Mouse (Mus musculus): ENCODE data around the gene Bbip1. TPM values are rescaled to one million over a fixed set of nuclear protein-coding genes. Genes with fewer than 3 reads are reported as not detected.
A peak's percentile ranks its signal among the peaks of the same experiment; 100 is the strongest.
"Not testable (repeated sequence)": the region's sequence is repeated elsewhere in the genome, so short reads cannot be mapped to it uniquely, and the experiment has no call there.

The Bbip1 gene
- total RNA-seq (2021) = 10 to 100 TPM; 27.7 to 28.8 TPM
- long read RNA-seq, experiment 1, transcript Bbip1-206 (4 exons, 662 nt) = major isoform, 14 of 26 reads
- long read RNA-seq, experiment 1, partial matches to known transcripts = 7 of 26 reads
- long read RNA-seq, experiment 1, other reads (novel, unspliced or antisense) = 3 of 26 reads
- long read RNA-seq, experiment 2, transcript Bbip1-206 (4 exons, 662 nt) = major isoform, 12 of 35 reads
- long read RNA-seq, experiment 2, partial matches to known transcripts = 12 of 35 reads
- long read RNA-seq, experiment 2, other reads (novel, unspliced or antisense) = 4 of 35 reads

DNA sequence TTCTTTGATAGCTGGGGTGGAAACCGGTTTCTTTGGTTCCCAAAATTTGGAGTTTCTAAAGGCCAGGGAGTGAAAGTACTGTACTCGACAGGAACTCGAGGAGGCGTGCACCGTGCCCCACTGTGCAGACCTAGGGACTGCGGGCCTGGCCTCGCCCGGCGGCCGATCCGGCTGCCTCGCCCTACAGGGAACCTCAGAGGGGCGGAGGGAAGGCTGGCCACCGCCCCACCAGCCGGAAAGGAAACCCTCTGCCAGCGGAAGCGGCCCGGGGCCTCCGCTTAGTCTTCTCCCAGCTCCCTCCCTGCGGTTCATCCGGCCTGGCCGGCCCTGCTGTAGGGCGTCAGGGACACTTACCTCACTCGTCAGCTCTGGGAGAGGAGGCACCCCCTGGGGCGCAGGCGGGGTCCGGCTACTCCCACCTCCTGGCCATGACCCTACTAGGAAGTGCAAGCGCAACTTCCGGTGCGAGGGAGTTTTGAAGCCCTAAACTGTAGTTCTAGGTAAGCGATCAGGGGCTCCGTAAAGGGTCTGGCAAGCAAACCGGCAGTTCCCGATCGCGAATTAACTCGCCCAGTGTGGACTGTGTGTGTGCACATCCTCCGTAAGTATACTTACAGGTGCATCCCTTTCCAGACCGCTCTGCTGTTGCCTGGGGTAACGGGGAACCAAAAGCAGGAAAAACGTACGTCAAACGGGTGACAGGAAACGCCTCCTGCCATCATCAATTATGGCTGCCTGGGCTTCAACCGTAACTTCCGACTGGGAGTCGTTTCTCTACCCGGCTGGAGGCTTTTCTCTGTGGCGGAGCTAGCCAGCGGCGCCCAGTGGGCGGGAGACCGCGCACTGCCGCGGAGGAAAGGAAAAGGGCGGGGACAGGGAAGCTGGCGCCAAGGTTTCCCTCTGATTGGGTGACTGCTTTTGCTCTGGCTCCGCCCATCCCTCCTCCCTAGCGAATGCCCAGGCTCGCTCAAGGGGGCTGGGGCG lies at the start of gene Bbip1, which contains the start of gene Shoc2:
Gene Bbip1, minus strand, starts transcription at position 826 of the 984 bp plus-strand sequence.
Gene Shoc2, plus strand, starts transcription at position 505 of the 984 bp plus-strand sequence.
- peak; percentile 83 to 94 for DNase-seq (ENCODE audit: low spot score in 2 of 2)

DNA sequence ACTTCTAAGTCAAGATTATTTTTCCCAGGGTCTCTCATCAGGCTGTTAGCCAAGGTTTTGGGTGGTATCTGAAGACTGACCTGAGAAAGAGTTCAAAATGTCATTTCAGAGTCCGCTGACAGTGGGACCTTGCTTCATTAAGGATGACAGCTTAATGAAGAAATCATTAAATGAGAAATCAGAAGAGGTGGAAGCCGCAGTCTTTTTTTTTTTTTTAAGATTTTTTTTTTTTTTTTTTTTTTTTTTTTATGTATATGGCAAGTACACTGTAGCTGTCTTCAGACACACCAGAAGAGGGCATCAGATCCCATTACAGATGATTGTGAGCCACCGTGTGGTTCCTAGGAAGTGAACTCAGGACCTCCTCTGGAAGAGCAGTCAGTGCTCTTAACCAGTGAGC lies 49.4 kb upstream of the Bbip1 start:
- DNase-seq (ENCODE audit: low spot score in 2 of 2) = no peak

DNA sequence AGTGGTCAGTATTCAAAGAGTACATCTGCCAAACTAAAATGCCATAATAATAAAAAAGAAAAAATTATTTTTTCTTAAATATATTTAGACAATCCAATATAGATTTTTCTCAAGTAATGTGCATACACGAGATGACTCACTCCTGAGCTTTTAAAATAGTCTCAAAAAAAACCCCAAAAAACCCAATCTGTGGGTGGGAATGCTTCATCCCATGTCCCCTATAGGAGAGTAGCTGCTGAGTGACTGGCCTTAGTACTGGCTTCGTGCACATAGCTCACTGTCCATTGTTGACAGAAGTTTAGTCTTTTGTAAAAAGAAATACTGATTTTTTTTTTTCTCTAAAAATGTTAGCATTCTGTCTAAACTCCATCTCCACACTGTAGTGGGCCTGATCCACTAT lies 46.1 kb upstream of the Bbip1 start:
- DNase-seq (ENCODE audit: low spot score in 2 of 2) = no peak

DNA sequence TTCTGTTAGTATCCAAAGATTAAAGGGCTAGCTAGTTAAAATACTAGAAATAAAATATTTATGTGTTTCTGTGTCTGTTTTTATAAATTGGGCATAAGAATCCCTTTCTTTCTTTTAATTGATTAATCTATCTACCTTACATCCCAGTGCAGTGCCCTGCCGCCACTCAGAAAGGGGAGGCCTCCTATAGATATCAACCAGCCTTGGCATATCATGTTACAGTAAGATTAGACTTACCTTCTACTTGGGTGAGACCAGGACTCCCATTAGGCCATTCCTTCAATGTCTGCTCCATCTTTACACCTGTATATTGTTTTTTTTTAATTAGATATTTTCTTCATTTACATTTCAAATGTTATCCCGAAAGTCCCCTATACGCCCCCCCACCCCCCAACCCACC lies 40.2 kb upstream of the Bbip1 start:
- DNase-seq (ENCODE audit: low spot score in 2 of 2) = no peak

DNA sequence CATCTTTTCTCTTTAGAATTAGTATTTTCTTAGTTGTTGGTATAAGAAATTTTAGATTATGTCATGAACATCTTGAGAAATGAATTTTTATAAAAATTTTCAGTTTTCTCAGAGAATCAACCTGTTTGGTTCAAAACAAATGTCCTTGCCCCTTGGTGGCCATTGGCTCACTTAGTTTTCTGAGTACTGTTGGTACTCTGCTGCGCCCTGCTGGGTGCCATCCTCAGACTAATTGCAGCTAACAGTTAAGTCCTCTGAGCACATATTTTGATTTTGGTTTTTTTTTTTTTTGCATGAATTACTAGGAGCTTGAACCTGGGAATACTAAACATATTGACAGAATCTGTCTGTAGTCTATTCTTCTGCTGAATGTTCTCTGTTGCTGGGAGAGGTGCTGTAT lies 38.9 kb upstream of the Bbip1 start:
- no peak for DNase-seq (ENCODE audit: low spot score in 2 of 2)

DNA sequence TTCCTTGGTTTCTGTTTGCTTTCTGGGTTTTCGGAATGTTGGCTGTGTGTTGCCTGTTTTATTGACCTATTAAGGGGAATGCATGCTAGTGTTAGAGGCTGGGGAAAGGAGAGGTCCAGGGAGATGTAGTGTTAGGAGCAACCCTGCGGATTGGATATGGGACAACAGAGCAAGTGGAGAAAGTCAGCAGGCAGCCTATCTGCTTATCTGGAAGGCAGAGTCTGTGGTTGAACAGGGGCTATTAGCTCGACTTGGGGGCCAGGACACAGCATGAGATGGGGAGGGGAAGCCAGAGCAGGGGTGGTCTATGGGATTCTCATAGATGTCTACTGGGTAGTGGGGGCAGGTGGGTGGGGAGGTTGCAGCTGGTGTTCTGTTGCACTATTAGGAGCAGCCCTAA lies 37.6 kb upstream of the Bbip1 start:
- DNase-seq (ENCODE audit: low spot score in 2 of 2) = no peak

DNA sequence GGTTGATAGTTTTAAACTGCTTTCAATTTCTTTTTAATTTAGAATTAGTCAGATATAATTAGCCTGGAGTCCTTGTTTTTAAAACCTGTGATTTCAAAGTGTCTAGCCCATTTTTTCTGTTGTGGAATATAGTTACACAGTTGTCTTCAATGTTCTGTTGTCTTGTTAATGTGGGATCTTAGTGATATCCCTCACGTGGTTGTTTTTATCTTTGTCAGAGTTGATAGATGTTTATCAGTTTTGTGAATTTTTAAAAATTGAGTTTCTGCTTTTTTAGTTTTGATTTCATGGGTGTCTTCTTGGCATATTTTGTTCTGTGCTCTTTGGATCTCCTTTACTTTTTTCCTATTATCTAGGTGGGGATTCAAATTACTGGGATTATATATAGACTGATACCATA lies 29.2 kb upstream of the Bbip1 start:
- no peak for DNase-seq (ENCODE audit: low spot score in 2 of 2)

DNA sequence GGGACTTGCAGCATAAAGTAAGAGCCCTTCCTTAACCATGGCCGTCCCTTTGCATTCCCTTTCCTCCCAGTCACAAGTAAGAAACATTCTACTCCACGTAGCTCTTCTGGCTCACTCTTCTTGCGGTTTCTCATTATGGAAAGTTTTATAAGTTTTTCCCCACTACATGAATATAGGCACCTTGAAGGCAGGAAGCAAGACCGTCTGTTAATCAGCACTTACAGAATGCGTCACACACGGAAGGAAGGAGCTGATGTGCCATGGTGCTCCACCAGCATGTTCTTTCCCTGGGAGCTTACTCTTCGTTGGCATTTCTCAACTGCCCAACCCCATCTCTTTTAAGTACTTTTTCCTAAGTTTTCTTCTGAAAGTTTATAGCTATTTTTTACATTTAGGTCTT lies 27.5 kb upstream of the Bbip1 start:
- no peak for DNase-seq (ENCODE audit: low spot score in 2 of 2)

DNA sequence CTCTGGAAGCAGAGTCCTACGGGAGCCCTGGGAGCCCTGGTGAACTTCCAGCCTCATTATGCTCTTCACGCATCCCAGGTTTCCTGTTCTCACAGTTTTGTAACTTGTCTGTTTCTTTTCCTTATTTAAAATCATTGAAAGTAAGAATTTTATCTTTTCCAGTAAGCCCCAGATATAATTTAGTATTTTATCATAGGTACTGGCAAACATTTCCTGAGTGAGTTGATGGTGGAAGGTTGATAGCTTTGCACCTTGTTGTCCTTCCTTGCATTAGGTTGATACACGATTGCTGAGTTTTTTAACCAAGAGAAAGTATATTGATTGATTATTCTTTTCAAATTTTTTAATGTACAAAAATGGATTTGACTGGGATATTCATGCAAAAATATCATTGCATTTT lies 24.8 kb upstream of the Bbip1 start:
- DNase-seq (ENCODE audit: low spot score in 2 of 2) = no peak

DNA sequence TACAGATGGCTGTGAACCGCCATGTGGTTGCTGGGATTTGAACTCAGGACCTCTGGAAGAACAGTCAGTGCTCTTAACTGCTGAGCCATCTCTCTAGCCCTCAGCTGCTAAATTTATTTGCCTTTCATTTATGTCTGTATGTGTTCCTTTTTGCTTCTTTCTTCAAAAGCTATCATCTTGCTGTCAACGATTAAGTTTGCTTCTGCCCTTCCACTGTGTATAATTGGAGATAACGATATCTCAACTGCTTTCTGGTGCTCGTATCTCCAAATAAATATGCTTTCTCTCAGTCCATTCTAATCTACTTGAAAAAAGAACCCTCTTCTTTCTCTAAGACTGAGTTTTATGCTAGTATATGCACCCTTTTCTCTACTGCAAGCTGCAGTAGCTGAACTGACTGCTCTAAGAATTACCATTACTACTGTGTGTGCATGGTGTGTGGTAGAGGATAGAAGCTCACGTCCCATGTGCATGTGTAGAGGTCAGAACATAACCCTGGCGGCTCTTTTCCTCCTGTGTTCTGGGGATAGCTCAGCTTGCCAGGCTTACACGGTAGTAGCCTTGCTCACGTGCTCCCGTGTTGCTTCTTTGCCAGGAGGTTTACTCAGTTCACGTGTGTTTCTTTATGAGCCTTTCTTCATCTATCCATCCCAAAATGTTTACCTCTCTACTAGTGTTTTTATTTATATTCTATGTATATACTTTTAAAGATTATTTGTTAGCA lies 20.6 kb upstream of the Bbip1 start:
- no peak for DNase-seq (ENCODE audit: low spot score in 2 of 2)

DNA sequence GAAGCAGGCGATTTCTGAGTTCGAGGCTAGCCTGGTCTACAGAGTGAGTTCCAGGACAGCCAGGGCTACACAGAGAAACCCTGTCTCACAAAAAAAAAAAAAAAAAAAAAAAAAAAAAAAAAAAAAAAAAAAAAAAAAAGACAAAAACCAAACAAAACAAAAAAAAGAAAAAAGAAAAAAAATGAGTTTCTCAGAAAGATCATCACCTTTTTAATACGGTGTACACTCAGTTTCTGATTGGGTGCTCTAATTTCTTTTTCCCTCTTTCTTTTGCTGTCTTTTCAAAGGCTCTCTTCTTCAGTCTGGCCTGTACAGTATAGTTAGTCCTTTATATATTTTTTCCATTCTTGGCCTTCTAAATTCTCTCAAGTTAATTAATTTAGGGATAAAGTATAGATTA lies 19.9 kb upstream of the Bbip1 start:
- not testable (repeated sequence) for DNase-seq (ENCODE audit: low spot score in 2 of 2)

DNA sequence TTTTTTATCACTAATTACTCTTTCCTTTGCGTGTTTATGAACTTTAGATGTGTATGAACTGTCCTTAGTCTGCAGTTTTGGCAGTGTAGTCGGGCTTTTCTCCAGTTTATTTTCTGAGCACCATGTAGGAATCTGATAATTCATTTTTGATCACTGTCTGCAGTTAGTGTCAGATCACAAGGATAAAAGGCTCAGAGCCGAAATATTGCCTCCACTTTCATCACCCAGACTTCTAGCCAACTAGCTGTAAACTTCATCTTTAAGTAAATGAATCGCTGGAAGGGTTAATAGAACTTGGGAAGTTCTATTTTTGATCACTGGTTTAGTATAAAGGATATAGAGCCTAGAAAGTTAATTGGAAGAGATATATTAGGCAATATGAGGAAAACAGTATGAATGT lies 18.1 kb upstream of the Bbip1 start:
- DNase-seq (ENCODE audit: low spot score in 2 of 2) = no peak

DNA sequence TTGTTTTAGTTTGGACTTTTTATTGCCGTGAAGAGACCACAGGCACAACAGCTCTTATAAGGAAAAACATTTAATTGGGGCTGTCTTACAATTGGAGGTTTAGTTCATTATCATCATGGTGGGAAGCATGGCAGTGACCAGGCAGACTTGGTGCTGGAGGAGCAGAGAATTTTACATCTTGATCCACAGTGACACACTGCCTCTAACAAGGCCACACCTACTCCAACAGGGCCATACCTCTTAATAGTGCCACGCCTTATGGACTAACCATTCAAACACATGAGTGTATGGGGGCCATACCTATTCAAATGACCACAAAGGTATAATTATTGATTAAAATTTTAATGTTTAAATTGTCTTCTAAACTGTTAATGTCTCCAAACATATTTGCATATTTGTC lies 13.1 kb upstream of the Bbip1 start:
- no peak for DNase-seq (ENCODE audit: low spot score in 2 of 2)

DNA sequence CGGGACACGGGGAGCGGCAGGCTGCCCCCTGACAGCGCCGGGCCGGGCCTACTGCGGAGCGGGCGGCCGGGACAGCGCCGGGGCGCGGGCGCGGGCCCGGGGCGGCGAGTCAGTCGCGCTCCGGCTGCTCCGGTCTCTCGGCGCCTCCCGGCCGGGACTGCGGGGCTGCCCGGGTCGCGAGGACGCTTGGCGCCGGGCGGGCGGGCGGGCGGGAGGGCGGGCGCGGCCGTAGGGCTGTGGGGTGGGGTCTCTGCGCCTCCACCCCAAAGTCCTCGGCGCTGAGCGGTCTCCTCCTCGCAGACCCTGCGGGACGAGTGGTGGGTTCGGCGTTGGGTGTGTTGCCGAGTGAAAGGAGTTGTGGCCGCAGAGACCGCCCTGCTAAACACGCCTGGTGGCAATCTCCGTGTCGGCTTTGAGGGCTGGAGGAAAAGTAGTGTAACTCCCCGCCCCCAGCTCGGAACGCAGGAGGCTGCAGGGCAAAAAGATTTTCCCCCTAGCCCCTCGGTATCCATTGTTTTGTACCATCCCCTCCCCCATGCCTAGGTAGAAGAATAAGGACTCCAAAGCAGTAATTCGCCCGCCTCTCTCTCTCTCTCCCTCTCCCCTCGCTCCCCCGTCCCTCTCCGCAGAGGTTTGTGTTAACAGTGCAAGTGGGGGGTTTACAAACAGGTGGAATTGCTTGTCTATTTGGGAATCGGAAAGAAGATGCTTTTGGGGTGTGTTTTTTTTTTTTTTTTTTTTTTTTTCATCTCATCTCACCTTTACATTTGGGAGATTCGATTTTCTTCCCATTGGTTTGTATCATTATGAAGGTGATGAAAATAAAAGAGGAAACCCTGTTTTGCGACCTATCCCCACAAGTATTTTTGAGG lies 980 bp upstream of the Bbip1 start:
- DNase-seq (ENCODE audit: low spot score in 2 of 2) = peak; percentile 17 to 18

DNA sequence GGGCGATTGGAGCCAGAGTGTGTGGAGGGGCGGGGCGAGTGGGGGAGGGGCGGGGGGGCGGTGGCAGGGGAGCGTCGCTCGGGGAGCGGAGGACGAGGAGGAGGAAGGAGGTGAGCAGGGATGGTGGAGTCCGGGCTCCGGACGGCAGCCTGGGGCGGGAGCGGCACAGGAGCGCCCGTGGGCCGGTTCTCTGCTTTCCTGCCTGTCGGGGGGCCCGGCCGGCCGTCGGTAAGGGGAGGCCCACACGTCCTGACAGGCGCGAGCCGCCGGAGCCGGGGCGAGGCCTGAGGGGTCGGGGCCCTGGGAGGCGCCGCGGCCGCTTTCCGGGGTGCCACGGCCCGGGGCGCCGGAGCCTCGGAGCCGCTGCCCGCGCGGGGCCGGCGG lies 351 bp upstream of the Bbip1 start:
- DNase-seq (ENCODE audit: low spot score in 2 of 2) = no peak

DNA sequence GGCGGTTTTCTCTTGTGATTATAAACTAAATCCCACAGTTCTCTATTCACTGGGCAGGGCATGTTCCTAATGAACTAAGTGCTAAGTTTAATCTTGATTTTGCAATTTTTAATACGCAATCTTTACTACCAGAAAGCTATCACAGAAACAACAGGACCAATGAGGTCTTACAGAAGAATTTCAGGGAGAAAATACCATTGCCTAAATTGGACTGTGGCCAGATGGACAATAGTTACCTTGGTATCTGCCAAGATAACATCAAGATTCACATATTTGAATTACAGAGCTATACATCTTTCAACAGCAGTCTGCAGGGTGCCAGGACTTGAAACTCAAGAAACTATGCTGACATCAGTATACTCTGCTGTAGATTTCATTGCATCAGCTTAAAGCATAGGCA lies 2.1 kb downstream of the Bbip1 start:
- DNase-seq (ENCODE audit: low spot score in 2 of 2) = no peak

DNA sequence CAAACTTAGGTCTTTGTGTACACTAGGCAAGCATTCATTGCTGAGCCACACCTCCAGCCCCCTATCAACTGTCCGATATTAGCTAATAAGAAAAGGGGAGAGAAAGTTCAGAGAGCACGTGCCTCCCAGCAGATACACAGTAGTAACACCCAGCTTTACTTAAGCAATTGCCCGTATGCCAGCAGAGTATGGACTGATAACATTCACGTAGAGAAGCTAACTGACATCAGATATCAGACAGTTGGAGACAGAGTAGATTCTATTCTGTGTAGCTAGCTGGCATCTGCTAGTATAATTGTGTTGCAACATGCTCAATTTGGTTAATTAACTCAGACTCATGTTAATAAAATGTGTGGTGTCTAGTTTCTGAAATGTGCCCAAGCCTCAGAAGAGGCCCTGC lies 3.3 kb downstream of the Bbip1 start:
- DNase-seq (ENCODE audit: low spot score in 2 of 2) = no peak

DNA sequence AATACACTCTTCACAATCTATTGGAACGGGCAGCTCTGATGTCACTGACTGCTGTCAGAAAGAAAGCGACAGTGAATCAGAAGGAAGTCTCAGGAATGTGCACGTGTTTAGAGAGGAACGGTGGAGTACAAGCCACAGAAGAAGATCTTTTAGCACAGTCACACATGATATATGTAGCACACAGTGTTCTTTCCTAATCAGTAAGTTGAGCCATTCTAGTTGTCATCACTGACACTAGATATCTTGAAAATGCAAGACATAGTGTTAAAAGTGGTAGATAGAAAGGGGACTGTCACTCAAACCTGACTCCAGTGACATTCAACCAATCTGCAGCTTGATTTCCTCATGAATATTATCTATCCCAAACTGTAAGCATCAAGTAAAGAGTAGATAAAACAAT lies 5.0 kb downstream of the Bbip1 start:
- DNase-seq (ENCODE audit: low spot score in 2 of 2) = no peak

DNA sequence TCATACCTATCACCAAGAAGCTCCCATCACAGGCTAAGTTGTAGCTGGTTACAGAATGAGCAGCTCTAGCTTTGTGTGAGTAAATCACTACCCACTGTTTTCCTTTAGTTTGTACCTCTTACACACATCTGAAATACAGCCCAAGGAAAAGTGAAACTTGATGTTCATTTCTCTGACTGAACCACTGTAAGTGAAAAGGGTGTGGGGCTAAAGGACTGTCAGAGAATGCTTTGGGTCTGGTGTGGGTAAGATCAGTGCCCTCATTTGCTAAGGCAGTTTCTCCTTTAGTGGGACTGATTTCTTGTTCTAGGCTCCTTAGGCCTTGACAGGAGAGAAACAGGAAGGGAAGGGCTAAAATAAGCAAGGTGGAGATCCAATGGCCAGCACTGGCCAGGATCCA lies 10.4 kb downstream of the Bbip1 start:
- no peak for DNase-seq (ENCODE audit: low spot score in 2 of 2)

DNA sequence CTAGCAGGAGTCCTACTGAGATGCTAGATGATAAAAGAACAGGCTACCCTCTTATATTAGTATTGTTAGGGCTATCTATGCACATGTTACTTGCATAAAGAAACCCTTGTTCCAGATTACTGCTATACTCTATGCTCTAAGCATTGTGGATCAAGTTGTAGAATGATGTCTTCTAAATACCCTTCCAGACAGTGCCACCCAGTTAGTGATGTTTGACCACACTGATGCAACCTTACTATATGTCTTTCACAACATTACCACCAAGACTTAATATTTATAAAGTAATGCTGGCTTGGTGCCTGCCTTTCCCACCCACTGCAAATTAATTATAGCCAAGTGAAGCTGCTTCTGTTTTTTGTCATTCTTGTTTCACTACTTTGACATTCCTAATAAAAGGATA lies 11.4 kb downstream of the Bbip1 start:
- DNase-seq (ENCODE audit: low spot score in 2 of 2) = no peak

DNA sequence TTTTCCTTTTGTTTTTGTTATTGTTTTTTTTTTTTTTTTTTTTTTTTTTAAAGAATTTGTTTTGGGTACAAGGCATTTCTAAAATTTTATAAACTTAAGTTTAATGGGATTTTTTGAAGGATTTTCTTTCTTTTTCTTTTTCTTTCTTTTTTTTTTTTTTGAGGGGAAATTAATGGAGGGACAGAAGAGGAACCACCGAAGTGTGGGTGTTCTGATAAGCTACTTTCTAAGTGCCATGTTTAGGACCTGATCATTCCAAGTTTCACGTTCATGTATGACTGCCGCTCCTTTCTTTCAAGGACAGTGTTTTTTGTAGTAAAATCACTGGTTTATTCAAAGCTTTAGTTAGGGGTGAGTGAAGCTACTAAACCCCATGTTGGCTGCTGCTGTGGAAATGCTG lies 15.2 kb downstream of the Bbip1 start:
- no peak for DNase-seq (ENCODE audit: low spot score in 2 of 2)
